In the genomic region with DNA sequence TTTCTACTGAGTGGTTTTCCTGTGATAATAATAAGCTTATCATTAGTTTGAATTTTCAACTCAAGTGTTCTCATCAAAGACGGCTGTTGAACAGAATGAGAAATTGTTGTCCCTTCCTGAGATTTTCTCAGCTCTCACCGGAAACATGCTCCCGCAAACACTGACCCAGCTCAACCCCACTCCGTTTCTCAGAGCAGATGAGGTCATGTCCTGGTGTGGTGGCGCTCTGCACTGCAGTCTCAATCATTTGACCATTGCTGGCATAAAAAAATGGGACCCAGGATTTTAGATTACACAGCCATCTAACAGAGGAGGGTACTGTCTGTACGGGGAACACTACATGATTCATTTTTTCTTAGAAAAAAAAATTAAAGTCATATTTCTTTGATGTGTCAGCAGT, we compare ENCODE assay signal across 8 mouse cellular contexts.
DNase-seq lines count a peak whose midpoint lies in the region.

No protein-coding gene starts in this region.

- peak; percentile 13 for DNase-seq in ovary, postnatal 36 days (ENCODE audit: low spot score)
- DNase-seq in ovary, postnatal 14 days (ENCODE audit: low spot score) = no peak
- peak; percentile 56 for DNase-seq in embryo, embryonic 11 days
- peak; percentile 41 for DNase-seq in kidney, adult 11 months
- peak; percentile 59 to 66 for DNase-seq in lung, postnatal 4 days
- no peak for DNase-seq in frontal cortex, adult 2 months (ENCODE audit: extremely low spot score in 1 of 2, low spot score in 1 of 2)
- DNase-seq in frontal cortex, postnatal 10 days (ENCODE audit: low spot score in 2 of 2) = no peak
- no peak for DNase-seq in MN1 (ENCODE audit: low spot score)

Comparison
In these comparisons a context has a peak if more than half of its experiments do, and no peak if none do; other contexts are left out.
1. DNase-seq: peak in ovary, postnatal 36 days (single experiment), embryo, embryonic 11 days (single experiment), kidney, adult 11 months (single experiment) and lung, postnatal 4 days (2 of 2); none in ovary, postnatal 14 days (single experiment), frontal cortex, adult 2 months (0 of 2), frontal cortex, postnatal 10 days (0 of 2) and MN1 (single experiment).